Mouse (Mus musculus): Measurements from ENCODE around the gene Wfikkn2.

Wfikkn2 gene

GRCm38 (mm10) chr11:94189579-94189978, 56.2 kb downstream of the Wfikkn2 start:
- no peak for DNase-seq

Data from cerebellum, adult 11-12 months (tissue).